Mouse (Mus musculus) midbrain, embryonic 12.5 days (tissue): ENCODE measurements around the gene Pex10. TPM values are rescaled to one million over a fixed set of nuclear protein-coding genes. Genes with fewer than 3 reads are reported as not detected.

Source experiments
- ATAC-seq: fragments of 200-750 bp; cut with Nextera tagmentation; 2 replicates; pipeline ENCODE4 v1.8.0; 2017; ENCODE audit warnings: low read depth, moderate TSS enrichment, moderate library complexity; ENCODE audit not compliant: low FRiP score
- H3K27ac ChIP-seq: fragments of 300-500 bp; sonication (generic); replicated peaks from 2 replicates; pipeline ENCODE4 v1.5.1; 2016; ENCODE audit warnings: mild to moderate bottlenecking
- H3K27me3 ChIP-seq: fragments of 300-500 bp; sonication (generic); 2 replicates; pipeline ENCODE4 v1.6.1; 2016; ENCODE audit warnings: mild to moderate bottlenecking
- H3K36me3 ChIP-seq: fragments of 300-500 bp; sonication (generic); 2 replicates; pipeline ENCODE4 v1.6.1; 2016
- H3K4me1 ChIP-seq: fragments of 300-500 bp; sonication (generic); 2 replicates; pipeline ENCODE4 v1.6.1; 2016
- H3K4me2 ChIP-seq: fragments of 300-500 bp; sonication (generic); replicated peaks from 2 replicates; pipeline ENCODE4 v1.6.1; 2016; ENCODE audit warnings: mild to moderate bottlenecking, moderate library complexity
- H3K4me3 ChIP-seq: fragments of 300-500 bp; sonication (generic); 2 replicates; pipeline ENCODE4 v1.5.1; 2016; ENCODE audit warnings: mild to moderate bottlenecking
- H3K9ac ChIP-seq: fragments of 300-500 bp; sonication (generic); replicated peaks from 2 replicates; pipeline ENCODE4 v1.6.1; 2016; ENCODE audit warnings: mild to moderate bottlenecking, moderate library complexity
- H3K9me3 ChIP-seq: fragments of 300-500 bp; sonication (generic); 2 replicates; pipeline ENCODE4 v1.6.1; 2016; ENCODE audit warnings: mild to moderate bottlenecking
- WGBS: fragments of 180-500 bp; shearing (Covaris S2); methylation state at CpG from one replicate; pipeline ENCODE4 v1.1.7; 2016; 5-methylcytosine and 5-hydroxymethylcytosine counted together
- polyA plus RNA-seq: library from polyadenylated mRNA; unstranded; fragments of >200 nt; fragmentation: Nextera tagmentation; extraction: Ambion mirVana; gene quantifications from 2 replicates; pipeline ENCODE4 v1.2.1, GENCODE M21; 2016

The Pex10 gene
- polyA plus RNA-seq, 1 experiment from 2014 or later = 19.2 TPM

DNA sequence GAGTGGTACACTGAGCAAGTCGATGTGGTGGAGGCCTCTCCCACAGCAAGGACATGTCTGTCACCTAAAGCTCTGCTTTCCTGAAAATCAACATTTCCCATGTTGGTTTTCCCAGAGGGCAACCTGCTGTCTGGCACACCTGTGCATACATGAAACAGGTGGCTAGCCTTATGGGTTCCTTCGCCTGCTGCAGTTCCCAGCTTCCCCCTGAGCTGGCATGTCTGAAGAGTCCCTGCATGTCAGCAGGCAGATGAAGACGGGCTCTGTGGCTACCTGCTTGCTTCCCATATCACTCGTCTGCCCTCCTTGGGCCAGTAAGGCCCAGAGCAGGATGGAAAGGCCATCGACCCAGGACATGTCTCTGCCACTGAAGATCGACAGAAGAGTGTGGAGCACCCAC, 30.6 kb downstream of the Pex10 start:
- 85% methylated on average over 6 of the region's 6 CpGs for WGBS
- Histone ChIP-seq H3K4me1 (peaks cover 17% of the 10 kb centered on the region; the same call in 1 of the 2 replicates), H3K9ac (no peak overlapping the region), H3K4me3 (no peak overlapping the region), H3K9me3 (no peaks in the 10 kb centered on the region), H3K36me3 (no peaks in the 10 kb centered on the region), H3K27ac (no peak overlapping the region), H3K27me3 (no peaks in the 10 kb centered on the region), H3K4me2 (no peak overlapping the region)
- no peak for ATAC-seq

DNA sequence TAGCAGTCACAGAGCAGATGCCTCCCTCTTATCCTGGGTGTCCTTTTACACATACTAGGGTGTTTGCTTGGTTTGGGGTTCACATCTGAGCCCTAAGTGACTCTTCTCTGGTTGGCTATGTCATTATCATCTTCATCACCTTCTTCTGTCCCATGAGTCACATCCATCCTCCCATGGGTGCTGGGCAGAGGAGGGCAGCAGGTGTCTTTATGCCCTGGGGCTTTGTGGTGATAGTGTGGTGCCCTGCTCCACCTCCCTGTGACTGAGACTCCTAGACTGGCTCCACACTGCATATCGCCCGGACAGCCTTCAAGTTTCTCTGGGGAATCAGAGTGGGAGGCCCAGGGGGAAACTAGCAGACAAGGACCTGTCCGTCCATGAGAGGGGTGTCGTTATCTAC, 31.8 kb downstream of the Pex10 start:
- H3K9ac ChIP-seq = no peak overlapping the region

DNA sequence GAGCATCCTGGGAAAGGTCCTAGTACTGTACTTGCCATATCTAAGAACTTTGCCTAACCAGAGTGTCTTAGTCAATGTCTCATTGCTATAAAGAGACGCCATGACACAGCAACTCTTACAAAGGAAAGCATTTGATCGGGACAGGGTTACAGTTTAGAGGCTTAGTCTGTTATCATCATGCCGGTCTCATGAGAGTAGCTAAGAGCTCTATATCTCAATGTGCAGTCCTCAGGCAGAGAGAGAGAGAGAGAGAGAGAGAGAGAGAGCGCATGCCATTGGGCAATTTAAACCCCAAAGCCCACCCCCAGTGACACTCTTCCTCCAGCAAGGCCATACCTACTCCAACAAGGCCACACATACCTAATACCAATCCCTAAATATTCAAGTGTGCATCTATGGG, 41.1 kb downstream of the Pex10 start:
- no peak overlapping the region for H3K4me2 ChIP-seq
- no peaks in the 10 kb centered on the region for H3K9me3 ChIP-seq
- 94% methylated on average over 4 of the region's 4 CpGs for WGBS
- H3K27me3 ChIP-seq = no peaks in the 10 kb centered on the region
- H3K4me1 ChIP-seq = no peaks in the 10 kb centered on the region
- no peak overlapping the region for H3K9ac ChIP-seq
- no peak overlapping the region for H3K27ac ChIP-seq
- H3K36me3 ChIP-seq = no peaks in the 10 kb centered on the region
- H3K4me3 ChIP-seq = no peak overlapping the region
- no peak for ATAC-seq

More for the DNA sequence above, 31.8 kb downstream of the Pex10 start:
- 92% methylated on average over 4 of the region's 4 CpGs for WGBS
- no peaks in the 10 kb centered on the region for H3K36me3 ChIP-seq
- H3K4me2 ChIP-seq = no peak overlapping the region
- no peak overlapping the region for H3K4me3 ChIP-seq
- H3K27me3 ChIP-seq = no peaks in the 10 kb centered on the region
- no peaks in the 10 kb centered on the region for H3K9me3 ChIP-seq
- H3K27ac ChIP-seq = no peak overlapping the region
- ATAC-seq = no peak
- peaks cover 17% of the 10 kb centered on the region; the same call in 1 of the 2 replicates for H3K4me1 ChIP-seq

DNA sequence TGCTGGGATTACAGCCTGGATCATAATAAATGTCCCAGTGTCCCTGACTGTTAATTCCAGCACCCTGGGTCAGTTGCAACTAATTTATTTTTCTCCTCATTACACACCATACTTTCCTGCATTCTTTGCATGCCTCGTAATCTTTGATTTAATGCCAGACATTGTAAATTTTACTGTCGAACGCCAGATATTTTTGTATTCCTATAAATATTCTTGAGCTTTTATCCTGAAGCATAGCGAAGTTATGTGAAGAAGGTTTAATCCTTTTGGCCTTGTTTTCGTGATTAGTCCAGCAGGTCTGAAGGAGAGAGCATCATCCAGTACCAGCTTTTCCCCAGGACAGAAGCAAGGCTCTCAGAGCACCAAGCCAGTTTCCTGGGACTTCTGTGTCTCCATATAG, 42.7 kb downstream of the Pex10 start:
- WGBS = 92% methylated on average over 5 of the region's 5 CpGs
- H3K27me3 ChIP-seq = no peaks in the 10 kb centered on the region
- H3K9ac ChIP-seq = no peak overlapping the region
- H3K4me2 ChIP-seq = no peak overlapping the region
- no peak for ATAC-seq
- no peak overlapping the region for H3K27ac ChIP-seq
- H3K4me3 ChIP-seq = no peak overlapping the region
- no peaks in the 10 kb centered on the region for H3K4me1 ChIP-seq
- H3K9me3 ChIP-seq = no peaks in the 10 kb centered on the region
- H3K36me3 ChIP-seq = no peaks in the 10 kb centered on the region

DNA sequence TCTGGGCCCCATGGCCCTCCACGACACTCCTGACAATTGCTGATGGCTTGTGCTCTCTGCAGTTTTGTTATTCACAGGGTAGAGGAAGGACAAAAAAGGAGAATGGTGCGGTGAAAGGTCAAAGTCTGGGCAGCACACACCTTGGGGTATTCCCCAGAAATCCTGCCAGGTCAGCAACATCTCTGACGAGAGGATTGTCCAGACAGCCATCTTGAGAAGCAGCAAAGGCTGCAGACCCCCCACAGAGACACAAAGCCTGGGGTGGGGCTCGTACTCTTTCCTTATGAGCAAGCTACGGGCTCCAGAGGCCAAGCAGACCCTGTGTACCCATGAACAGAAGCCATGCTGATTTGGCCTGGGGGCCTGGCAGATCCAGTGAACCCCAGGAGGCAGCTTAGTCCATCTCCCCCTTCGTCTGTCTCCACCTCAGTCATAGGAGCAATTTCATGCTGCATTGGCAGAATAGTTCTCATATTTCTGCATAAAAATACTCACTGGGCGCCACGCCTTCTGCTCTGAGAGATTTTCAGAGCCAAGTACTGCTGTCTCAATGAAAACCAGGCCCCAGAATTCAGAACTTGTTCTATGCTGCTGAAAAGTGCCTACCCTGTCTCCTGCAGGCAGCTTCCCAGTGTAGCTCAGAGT, 47.1 kb downstream of the Pex10 start:
- ATAC-seq = no peak
- H3K4me2 ChIP-seq = no peak overlapping the region
- peaks cover 3% of the 10 kb centered on the region; the same call in 1 of the 2 replicates for H3K4me1 ChIP-seq
- no peaks in the 10 kb centered on the region for H3K9me3 ChIP-seq
- WGBS = 68% methylated on average over 8 of the region's 8 CpGs
- no peak overlapping the region for H3K9ac ChIP-seq
- H3K36me3 ChIP-seq = no peaks in the 10 kb centered on the region
- no peak overlapping the region for H3K27ac ChIP-seq
- H3K4me3 ChIP-seq = no peak overlapping the region
- no peaks in the 10 kb centered on the region for H3K27me3 ChIP-seq

DNA sequence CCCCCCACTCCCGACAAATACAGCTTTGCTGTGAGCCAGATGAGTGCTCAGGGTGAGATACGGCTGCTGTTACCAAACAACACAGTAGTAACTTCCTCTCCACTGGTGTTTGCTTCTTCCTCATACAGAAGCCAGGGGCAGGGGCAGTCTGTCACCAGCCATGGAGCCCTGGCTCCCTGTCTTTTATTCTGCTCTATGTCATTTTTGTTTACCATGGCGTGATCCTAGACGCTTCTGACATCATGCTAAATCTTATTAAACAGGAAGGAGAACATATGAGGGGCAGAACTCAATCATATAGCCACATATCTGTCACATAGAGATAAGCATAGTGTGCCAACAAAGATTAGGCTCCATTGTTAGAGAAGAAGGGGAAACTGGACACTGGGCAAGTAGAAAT, 49.8 kb downstream of the Pex10 start:
- no peaks in the 10 kb centered on the region for H3K9me3 ChIP-seq
- H3K36me3 ChIP-seq = no peaks in the 10 kb centered on the region
- H3K9ac ChIP-seq = no peak overlapping the region
- H3K4me1 ChIP-seq = peaks cover 3% of the 10 kb centered on the region; the same call in 1 of the 2 replicates
- H3K27ac ChIP-seq = no peak overlapping the region
- no peak overlapping the region for H3K4me3 ChIP-seq
- ATAC-seq = no peak
- WGBS = 85% methylated on average over 4 of the region's 4 CpGs
- H3K27me3 ChIP-seq = no peaks in the 10 kb centered on the region
- no peak overlapping the region for H3K4me2 ChIP-seq

DNA sequence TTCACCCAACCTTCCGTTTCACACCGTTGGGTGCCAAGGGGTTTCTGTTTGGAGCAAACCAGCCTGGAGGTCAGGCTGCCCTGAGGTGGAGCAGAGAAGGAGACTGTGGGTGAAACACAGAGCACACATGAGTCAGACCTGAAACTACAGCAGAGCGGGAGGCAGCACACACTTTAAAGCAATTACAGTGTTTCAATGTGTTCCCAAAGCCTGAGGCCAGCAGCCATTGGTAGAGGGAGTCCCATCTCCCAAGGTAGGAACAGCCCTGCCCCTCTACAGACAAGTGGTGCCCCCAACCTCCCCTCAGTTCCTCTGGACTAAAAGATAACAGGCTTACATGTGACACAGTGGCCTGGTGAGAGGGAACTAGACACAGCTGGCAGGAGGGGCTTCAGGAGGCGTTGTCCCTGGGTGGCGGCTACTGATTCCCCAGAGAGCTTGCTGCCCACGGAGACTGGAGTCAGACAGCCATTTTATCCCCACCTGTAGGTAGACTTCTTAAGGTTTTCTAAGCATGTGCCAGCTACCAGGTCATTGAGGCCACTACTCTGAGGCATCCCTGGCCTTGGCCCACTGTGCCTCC, 50.7 kb downstream of the Pex10 start:
- Histone ChIP-seq H3K4me3 (no peak overlapping the region), H3K36me3 (no peaks in the 10 kb centered on the region), H3K9me3 (no peaks in the 10 kb centered on the region), H3K9ac (no peak overlapping the region), H3K4me2 (no peak overlapping the region), H3K27me3 (no peaks in the 10 kb centered on the region), H3K4me1 (peaks cover 11% of the 10 kb centered on the region), H3K27ac (no peak overlapping the region)
- 80% methylated on average over 6 of the region's 6 CpGs for WGBS
- no peak for ATAC-seq

DNA sequence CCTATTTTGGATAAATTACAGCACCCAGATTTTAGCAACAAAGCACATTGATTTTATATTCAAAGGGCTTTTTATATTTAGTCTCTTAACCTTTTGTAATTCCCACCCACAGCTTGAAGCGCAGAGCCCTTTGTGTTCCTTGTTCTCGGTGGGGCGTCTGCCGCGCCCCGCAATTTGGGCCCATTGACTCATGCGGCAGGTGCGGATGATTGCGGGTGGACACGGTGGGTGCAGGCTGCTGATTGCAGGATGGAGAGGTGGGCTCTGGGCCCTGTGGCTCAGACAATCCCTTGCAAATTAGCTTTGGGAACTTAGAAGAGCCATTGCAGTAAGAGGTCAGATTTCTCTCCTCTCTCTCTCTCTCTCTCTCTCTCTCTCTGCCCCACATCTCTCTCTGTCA, 51.5 kb downstream of the Pex10 start:
- H3K9ac ChIP-seq = no peak overlapping the region
- H3K36me3 ChIP-seq = no peaks in the 10 kb centered on the region
- H3K9me3 ChIP-seq = no peaks in the 10 kb centered on the region
- H3K4me1 ChIP-seq = peaks cover 18% of the 10 kb centered on the region
- no peaks in the 10 kb centered on the region for H3K27me3 ChIP-seq
- H3K4me3 ChIP-seq = no peak overlapping the region
- no peak for ATAC-seq
- H3K27ac ChIP-seq = no peak overlapping the region
- 74% methylated on average over 10 of the region's 10 CpGs for WGBS
- H3K4me2 ChIP-seq = no peak overlapping the region

DNA sequence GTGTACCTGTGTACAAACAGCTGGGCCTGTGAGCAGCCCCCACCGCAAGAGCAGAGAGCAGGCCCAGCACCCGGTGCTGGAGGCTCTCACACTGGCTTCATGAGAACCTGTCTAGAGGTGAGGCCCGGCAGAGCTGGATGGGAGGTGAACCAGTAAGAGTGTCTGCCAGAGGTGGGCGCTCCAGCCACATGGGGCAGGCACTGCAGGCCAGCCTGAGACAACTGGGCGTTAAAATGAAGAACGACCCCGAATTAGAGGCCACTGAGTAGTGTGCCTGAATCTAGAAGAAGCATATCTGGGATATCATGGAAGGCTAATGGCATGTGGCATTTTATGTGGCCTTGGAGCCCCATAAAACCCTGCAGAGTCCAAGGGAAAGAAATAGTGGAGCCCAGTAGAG, 53.2 kb downstream of the Pex10 start:
- Histone ChIP-seq H3K4me3 (no peak overlapping the region), H3K9me3 (no peaks in the 10 kb centered on the region), H3K4me2 (no peak overlapping the region), H3K27me3 (no peaks in the 10 kb centered on the region), H3K4me1 (peaks cover 21% of the 10 kb centered on the region), H3K9ac (no peak overlapping the region), H3K27ac (no peak overlapping the region), H3K36me3 (no peaks in the 10 kb centered on the region)
- ATAC-seq = no peak
- WGBS = 88% methylated on average over 7 of the region's 7 CpGs

DNA sequence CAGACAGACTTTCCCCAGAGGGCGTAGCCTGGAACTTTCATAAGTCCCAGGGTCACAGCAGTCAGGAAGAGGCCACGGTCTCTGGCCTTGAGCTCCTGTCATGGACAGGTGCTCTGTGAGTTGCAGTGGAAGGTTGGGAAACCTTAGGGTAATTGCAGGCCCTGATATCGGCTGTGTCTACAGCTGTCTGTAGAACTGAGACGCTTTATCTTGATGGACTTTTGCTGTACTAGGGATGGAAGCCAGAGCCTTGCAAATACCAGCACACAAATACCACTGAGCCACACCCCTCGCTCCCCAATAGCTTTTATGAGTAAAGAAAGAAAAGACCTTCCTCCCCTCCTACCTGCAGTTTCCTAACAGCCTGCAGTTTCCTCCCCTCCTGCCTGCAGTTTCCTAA, 53.8 kb downstream of the Pex10 start:
- Histone ChIP-seq H3K4me2 (no peak overlapping the region), H3K9ac (no peak overlapping the region), H3K4me3 (no peak overlapping the region), H3K36me3 (no peaks in the 10 kb centered on the region), H3K9me3 (no peaks in the 10 kb centered on the region), H3K4me1 (peaks cover 21% of the 10 kb centered on the region), H3K27ac (no peak overlapping the region), H3K27me3 (no peaks in the 10 kb centered on the region)
- WGBS = 90% methylated on average over 5 of the region's 5 CpGs
- ATAC-seq = no peak

DNA sequence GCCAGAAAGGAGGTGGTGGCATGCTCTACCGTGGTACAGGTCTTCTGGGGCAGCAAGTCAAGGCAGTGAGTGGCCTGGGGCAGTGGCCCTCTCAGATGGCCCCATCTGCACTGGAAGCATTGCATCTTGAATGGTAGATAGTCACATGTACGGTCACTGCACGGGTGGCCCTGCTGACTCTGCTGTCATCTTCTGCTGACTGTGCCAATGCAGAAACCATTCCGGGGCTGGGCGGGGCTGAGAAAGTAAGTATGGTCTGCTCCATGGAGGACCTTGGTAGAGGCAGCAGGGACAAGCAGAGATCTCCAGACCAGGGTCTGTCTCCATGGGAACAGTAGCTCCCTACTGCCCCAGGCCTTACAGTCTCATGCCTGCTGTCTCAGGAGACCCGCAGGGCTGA, 54.4 kb downstream of the Pex10 start:
- no peak overlapping the region for H3K4me2 ChIP-seq
- H3K9ac ChIP-seq = no peak overlapping the region
- H3K4me1 ChIP-seq = peaks cover 21% of the 10 kb centered on the region
- no peaks in the 10 kb centered on the region for H3K27me3 ChIP-seq
- H3K36me3 ChIP-seq = no peaks in the 10 kb centered on the region
- no peaks in the 10 kb centered on the region for H3K9me3 ChIP-seq
- H3K4me3 ChIP-seq = no peak overlapping the region
- H3K27ac ChIP-seq = no peak overlapping the region
- no peak for ATAC-seq
- WGBS = 90% methylated on average over 6 of the region's 6 CpGs
